Mouse (Mus musculus): ENCODE measurements around the gene Trp53.

Trp53 gene

GRCm38 (mm10) chr11:69632284-69633089, 52.3 kb downstream of the Trp53 start, which contains the start of gene Fxr2:
Fxr2 (plus strand) TSS chr11:69632990.
- DNase-seq: peak; percentile 100

DNA sequence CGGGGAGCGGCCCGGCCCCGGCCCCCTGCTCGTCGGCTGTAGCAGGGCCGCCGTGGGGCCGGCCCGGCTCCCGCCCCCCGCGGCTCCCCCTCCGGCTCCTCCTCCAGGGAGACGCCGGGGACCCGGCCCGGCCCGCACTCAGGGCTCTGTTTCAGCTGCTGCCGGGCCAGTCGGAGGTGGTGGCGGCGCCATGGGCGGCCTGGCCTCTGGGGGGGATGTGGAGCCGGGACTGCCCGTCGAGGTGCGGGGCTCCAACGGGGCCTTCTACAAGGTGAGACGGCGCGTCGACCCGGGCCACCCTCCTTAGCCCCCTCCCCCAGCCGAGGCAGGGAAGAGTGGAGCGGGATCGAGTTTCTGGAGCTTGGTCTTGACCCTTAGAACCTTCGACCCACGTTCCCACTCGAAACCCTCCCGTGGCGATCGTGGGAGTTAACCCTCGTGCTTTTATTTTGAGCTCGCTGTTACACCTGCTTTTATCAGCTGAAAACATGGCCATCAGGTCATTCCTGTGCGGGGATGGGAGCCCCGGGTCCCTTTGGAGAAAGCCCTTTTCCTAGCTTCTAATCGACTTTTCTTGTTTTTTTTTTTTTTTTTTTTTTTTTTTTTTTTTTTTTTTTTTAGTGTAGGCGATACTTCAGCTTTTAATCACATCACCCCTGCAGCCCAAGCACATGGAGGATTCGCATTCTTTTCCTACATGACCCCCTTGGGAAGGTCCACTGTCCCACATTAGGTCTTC, 53.1 kb downstream of the Trp53 start:
- no peak for DNase-seq

- DNase-seq: no peak
Observed at GRCm38 (mm10) chr11:69635471-69635870, 55.3 kb downstream of the Trp53 start.
